Mouse (Mus musculus): ENCODE measurements at regions not wholly inside any gene's neighbourhood (a gene's known extent, or its start where the extent isn't known, plus 50 kb on each side); places are given as distances from the start of the nearest gene placed in this dataset.

DNA sequence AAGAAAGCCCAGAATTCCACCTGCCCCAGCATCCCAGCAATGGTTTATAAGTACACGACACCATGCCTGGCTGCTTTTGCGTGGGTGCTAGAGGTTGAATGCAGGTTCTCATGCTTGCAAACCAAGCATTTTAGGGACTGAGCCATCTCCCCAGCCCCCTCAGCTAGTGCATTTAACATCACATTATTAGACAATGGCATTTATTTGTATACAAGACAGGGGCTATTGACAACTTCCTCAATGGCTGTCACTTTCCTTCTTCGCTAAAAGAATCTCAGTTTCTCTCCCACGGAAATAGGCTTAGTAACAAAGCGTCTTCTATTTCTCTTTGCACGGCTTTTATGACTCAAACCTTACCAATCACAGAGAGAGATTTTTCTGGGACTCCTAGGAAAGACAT lies 141.7 kb upstream of the Lrfn2 start:
- DNase-seq (ENCODE audit: low spot score): no peak

DNA sequence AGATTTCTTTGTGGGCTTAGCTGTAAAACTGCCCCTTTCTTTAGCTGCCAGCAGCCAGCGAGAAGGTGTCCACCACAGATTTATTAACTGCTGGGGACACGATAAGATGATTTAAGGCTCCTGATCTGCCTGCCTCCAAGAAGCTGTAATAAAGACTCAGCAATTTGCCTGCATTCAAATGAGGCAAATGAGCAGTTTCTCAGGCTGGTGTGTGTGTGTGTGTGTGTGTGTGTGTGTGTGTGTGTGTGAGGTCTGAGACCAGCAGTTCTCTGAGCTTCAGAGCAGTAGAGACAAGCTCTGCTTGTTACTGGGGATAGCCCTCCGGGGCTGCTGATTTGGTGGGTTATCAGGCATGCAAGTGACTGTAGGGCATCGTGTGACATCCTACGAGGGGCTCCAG lies 139.2 kb upstream of the Lrfn2 start:
- DNase-seq (ENCODE audit: low spot score): no peak

DNA sequence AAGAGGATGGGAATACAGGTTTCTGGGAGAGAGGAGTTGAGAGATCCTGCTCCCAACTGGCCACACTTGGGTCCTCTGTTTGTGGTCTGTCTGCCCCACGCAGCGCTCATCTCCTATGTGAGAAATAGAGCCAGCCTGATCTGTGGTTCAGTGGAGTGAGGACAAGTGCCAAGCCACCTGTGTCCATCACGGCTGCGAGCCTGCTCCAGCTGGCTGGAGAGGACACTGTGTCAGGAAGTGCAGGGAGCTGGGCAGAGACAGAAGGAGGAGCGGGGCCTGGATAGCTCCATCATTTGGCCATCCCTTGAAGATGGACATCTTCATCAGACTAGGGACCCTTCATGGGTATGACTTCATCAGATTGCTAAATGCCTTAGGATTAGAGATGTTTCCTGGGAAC lies 136.4 kb upstream of the Lrfn2 start:
- DNase-seq (ENCODE audit: low spot score): no peak

DNA sequence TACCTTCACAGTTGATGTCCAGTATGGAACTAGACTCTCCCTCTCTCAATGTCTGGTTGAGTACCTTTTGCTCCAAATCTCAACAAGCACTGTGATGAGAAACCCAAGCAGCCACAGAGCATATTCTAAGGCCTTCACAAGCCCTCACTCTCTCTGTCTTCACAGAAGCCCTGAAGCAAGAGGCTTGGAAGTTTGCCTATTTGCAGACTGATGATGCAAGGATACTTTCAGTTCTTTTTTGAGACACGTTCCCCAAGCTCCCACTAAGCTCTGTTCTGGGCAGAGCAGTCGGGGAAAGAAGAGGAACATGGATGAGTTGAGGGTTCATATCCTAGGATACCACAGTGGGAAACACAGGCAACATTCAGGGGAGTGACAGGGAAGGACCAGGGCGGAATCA lies 134.0 kb upstream of the Lrfn2 start:
- DNase-seq (ENCODE audit: low spot score): no peak

DNA sequence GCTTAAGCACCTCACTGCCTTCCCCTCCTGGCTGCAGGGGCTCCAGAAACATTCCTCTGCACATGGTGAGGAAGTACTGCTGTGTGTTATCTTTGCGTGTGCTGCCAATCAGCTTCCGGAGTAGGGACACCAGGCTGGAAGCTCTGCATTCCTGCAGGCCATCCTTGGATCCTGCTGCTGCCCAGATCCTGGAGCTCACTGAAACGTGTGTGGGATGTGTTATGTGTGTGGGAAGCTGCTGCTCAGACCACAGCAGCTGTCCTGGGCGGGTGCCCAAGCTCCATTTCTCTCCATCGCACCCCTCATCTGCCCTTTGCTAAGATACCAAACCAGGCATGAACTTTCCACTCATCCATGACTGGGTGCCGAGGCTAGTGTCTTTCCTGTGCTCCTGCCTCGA lies 129.5 kb upstream of the Lrfn2 start:
- no peak for DNase-seq (ENCODE audit: low spot score)

DNA sequence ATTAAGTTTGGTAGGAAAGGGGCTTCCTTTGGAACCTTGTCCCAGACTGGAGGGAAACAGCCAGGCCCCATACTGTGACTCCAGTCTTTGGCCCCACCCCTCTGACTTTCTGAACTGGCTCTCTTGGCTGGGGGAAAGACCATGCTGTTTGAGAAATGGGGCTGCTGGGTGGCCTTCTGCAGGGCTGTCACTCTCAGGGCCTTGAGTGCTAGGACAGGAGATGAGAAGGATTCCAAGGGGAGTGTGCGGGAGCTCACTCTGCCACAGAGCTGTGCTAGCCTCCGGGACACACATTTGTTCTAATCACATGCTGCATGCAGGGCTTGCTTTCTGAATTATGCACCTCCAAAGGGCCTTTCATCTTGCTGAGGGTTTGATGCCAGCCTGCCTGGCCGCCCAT lies 124.3 kb upstream of the Lrfn2 start:
- no peak for DNase-seq (ENCODE audit: low spot score)

DNA sequence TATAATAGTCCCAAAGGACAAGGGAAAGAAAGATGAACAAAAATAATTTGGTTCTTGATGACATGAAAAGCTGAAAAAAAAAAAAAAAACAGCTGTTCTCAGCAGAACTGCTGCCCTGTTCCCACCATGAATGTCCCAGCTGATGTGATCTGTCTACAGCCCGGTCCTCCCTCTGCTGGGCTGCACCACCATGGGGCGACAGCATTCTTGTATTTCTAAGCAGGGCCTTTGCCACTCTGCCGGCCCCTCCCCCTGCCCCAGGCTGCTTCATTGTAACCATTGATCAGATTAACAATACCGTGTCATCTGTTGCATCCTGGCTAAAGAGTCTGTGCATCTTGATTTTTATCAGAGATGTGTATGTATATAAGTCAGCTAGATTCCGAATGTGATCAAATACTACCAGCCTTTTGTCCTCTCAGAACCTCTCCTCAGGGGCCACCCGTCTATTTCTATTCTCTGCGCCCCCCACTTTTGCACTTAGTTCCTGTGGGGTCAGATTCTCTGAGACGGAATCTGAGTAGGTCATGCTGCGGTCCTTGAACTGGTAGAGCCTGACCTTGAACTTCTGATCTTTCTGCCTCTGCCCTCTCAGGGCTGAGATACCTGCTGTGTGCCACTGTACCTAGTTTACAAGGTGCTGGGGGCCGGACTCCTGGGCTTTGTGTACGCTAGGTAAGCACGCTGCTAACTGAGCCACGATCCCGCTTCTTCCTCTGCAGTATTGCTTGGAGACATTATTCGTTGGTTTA lies 117.2 kb upstream of the Lrfn2 start:
- DNase-seq (ENCODE audit: low spot score): no peak

DNA sequence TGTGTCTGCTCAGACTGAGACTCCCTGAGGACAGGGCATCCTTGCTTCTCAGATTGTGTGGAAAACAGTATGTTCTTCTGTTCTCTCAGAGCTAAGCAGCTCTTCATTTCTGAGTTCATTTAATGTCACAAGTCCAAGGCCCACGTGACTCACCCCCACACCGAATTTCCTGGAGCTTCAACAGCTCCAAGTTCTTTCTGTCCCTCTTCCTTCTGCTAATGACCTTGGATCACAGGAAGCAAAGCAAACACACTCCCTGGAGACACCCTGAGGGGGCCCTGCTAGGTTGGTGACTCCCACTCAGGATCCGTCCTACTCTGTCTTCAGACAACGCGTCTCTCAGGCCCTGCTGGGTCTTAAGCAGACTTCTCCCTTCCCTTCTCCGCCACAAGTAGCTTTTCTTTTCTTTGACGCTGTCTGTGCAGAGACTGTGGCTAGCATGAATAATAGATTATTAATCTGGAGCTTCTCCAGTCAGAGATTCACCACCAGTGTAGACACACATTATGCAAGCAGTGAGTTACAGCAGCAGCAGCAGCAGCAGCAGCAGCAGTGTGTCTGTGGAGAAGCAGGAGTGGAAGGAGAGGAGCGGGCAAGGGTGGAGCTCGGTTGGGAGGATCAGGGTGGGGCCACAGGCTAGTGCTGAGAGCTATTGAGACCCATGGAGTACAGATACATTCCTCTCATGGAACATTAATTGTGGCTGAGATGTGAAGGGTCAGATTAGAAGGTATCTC lies 115.4 kb upstream of the Lrfn2 start:
- no peak for DNase-seq (ENCODE audit: low spot score)

DNA sequence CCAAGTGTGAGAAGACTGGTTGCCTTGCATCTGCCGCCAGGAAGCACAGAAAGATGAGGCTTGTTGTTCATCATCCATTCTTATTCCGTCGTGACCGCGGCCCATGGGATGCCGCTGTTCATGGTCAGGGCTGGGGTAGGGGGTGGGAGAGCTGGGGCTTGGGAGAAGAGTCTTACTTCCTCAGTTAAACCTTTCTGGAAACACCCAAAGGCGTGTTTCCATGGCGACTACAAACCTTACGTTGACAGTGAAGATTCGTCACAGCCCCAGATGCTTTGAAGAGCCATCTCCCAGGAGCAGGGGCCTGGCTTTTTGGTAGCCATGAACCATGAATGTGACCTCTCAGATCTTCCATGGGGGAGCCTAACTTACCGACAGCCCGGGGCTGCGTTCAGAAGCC lies 114.6 kb upstream of the Lrfn2 start:
- no peak for DNase-seq (ENCODE audit: low spot score)

DNA sequence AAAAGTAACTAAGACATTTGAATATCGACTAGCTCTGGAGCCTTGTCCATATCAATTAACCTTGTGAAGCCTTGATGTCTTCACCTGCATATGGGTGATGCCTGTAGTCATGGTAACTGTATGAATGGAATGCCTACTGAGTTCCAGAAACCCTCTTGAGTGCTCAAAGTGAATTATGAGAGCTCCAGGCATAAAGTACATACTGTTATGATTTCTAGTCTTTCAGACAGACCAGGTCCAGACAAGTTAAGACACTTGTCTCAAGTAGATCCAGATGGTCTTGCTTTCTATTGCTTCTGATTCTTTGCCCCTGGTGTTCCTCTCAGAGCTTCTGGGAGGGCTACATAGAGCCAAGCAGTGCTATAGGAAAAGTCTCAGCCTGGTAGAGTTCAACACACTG lies 112.5 kb upstream of the Lrfn2 start:
- no peak for DNase-seq (ENCODE audit: low spot score)

DNA sequence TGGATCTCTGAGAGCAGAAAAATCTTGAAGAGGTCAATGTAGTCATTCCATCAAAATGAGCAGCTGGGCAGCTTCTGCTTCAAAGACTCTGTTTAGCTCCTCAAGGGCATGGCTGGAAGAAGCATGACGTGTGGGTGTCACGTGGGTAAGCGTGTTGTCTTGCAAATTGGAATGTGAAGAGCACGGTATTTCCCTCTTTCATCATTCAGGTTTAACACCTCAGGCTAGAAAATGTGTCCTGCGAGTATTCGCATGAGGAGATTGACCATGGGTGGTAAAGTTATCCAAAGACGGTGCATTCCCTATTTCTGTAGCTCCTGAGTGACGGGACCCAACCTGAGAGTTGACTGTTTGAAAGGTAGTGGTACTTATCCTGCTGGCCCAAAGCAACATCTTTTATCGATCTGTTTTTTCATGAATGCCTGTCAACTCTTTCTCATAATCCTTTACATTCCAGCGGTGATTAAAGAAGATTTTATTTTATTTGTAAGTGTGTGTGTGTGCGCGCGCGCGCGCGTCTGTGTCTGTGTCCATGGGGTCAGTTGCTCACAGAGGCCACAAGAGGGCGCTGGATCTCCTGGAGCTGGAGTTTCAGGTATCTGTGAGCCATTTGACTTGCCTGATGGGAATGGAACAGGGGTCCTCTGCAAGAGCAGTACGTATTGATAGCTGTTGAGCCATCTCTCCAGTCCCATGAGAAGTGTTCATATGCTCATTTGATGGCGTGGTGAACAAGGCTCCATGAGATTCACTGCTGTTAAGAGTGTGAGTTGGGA lies 109.9 kb upstream of the Lrfn2 start:
- no peak for DNase-seq (ENCODE audit: low spot score)

DNA sequence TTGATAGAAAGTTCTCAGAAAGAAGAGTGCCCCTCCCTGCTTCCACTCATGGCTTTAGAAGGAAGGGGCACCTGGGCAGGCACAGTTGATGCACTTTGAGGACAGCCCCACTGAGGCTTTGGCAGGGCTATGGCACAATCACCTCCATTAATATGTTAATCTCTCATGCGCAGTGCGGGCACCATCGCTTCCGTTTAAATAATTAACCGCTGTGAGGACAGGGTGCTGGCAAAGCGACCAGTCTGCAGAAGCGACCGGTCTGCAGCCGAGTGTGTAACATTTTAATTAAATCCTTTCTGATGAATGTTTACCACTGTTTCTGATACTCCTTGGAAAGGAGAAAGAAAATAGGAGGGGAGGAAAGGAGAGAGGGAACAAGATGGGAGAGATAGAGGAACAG lies 108.3 kb upstream of the Lrfn2 start:
- DNase-seq (ENCODE audit: low spot score): no peak

DNA sequence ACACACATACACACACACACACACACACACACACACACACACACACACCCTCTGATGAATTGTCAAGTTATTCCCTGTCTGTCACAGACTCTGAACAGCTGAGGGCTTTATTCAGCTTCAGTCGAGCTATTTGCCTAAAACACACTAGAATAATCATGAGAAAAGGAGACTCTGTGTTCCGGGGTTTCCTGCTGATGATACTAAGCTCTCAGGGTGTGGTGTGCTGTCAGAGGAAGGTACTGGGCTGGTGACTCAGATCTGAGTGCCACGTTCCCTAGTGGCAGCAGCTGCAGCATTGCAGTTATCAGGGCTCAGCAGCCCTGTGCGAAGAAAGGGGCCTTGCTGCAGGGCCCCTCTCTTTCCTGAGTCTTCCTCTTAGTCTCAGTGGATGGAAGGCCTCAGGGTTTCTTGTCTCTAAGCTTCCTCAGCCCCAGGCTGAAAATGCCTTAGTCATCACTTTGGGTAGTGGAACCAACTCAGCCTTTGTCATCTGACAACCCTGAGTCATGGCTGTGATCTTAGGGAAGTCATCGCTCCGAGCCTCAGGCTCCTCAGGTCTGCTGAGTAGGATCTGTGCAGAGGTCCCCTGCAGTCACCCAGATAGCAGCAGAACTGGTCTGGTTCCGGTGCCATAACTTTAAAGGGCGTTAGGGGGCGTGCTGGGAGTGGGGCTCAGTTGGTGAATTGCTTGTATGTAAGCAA lies 106.8 kb upstream of the Lrfn2 start:
- no peak for DNase-seq (ENCODE audit: low spot score)

DNA sequence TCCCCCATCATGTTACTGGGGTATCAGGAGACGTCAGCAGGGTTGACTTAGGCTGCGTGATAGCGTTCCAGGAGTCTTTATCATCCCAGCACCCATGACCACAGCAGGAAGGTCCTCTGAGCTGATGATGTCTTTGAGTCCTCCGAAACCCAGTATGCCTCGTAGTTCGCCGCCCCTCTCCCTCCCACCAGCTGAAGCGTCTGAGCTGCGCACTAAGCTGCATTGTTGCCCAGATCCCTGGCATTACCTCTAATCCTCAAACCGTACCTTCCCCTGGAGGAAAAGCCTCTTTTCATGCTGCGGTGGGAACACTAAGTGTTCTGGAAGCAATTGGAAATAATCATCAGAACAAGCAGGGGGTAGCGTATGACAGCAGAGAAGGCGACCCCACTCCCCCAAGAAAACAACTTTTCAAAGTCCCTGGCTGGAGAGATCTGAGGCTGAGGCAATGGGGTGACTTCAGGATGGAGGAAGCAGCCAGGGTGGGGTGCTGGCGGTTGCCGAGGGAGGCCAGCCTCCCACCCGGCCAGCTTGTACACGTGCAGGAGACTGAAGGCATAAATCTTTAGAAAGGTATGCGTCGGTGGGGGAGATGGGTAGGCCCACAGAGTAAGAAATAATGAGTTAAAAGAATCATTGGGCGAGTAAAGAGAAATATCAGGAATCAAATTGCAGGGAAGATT lies 93.7 kb upstream of the Lrfn2 start:
- DNase-seq (ENCODE audit: low spot score): no peak

DNA sequence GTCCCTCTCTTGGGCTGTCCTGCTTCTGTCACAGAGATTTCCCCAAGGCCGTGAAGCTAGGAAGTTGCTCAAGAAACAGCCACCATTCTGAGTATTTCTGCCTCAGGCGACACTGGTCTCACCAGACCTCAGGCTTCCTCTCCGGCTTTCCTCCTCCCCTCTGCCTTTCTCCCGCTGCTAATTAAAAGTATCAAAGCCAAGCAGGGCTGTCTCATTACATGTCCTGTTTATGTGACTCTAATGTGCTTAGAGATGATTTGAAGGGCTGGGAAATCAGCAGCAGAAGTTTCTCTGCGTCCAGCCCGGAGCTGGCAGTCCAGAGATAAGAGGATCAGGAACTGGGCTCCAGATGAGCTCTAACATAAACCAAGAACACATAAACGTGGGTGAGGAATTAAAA lies 84.3 kb upstream of the Lrfn2 start:
- no peak for DNase-seq (ENCODE audit: low spot score)

DNA sequence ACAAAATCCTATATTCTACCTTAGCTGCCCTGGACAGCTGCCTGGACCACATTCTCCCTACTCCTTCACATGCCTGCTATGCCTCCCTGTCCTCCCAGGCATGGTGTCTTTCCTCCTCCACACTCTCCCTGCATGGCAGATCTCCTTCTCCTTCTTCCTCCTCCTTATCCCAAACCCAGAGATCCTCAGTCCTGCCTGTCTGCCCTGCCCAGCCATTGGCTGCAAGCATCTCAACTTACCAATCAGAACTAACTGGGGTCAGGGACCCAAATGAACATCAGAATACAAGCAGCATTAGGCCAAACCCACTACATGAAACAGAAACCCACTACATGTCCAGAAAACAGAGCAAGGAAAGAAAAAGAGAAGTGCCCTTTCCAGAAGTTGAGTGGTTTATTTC lies 81.3 kb upstream of the Lrfn2 start:
- DNase-seq (ENCODE audit: low spot score): no peak

DNA sequence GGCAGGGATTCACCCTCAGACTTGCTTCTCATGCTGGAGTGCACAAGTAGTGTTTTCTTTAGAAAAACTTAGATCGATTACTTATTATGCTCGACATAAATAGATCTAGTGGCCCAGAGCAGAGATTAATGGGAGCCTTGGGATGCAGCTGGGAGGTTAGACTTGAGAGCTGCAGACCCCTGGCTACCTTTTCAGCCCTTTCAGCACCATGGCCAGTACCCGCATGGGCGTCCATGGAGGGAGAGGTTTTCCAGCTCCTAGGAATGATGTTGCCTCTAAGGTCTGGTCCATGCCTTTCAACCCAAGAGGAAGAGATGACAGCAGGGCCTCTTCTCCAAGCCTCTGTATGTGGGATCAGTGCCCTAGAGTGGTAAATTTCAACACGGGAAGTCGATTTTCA lies 73.3 kb upstream of the Lrfn2 start:
- DNase-seq (ENCODE audit: low spot score): no peak

DNA sequence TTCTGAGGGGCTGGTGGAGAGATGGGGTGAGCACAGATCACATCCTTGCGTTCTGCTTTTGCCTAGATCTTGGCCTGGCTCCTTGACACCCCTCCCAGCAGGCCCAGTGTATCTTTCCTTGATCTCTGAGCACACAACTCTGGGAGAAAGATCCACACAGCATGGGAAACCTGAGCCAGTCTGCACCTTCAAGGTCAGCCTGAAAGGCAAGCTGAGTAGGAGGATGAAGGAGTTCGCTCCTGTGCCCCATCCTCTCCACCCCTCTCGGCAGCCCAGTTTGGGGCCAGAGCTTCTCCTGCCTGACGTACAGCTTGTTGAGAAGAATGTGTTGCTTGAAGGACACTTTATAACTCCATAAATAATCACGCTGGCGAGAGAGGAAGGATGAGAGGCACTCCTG lies 61.7 kb upstream of the Lrfn2 start:
- no peak for DNase-seq (ENCODE audit: low spot score)

DNA sequence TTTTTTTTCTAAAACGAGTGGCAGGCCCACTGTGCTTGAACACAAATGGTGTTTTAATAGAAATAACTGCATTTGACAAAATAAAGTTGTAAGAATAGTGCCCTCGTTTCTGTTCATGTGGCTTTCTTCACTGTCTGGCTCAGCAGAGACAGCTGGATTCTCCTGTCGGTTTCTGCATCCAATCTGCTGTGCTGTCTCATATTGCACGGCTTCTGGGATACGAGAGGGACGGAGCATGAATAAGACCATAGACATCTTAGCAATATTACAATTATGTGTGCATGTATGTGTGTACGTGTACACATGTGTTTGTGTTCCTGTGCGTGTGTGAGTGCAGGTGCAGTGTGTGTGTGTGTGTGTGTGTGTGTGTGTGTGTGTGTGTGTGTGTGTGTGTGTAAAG lies 54.7 kb upstream of the Lrfn2 start:
- no peak for DNase-seq (ENCODE audit: low spot score)

DNA sequence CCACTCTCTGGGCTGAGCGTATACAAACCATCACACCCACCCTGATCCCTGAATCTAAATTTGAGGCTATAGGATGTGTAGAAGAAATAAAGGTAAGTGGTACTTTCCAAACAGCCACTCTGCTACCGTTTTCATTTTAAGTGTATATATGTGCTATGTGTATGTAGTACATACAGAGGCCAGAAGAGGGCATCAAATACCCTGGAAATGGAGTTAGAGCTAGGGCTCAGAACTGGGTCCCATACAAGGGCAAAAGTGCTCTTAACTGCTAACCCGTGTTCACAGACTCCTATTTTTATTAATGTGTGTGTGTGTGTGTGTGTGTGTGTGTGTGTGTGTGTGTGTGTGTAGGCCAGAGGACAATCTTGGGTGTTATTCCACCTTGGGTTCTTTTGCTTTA lies 51.6 kb upstream of the Lrfn2 start:
- DNase-seq (ENCODE audit: low spot score): no peak

DNA sequence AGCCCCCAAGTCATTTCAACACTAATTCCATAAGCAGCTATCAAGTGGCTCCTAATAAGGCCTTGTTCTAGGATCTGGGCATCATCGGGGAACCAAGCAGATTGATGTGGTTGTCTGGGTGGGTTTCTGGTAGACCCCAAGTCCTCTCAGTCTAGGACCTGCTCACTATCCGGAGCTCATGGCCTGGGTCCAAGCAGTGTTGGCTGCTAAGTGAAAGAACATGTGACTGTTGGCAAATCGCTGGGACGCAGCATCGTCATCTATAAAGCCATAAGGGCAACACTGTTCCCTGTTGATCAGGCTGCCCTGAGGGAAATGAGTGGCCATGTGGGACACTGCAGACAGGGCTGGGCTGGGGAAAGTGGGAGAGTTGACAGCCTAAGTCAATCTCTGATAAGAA lies 50.2 kb upstream of the Lrfn2 start:
- DNase-seq (ENCODE audit: low spot score): no peak

All from ovary, adult 18-20 months (tissue).